Mouse (Mus musculus): ENCODE measurements around the gene E330021D16Rik. TPM values are rescaled to one million over a fixed set of nuclear protein-coding genes. Genes with fewer than 3 reads are reported as not detected.

The E330021D16Rik gene
- 0.27 and 0.45 TPM in 2 replicates for polyA plus RNA-seq (2015; fragmentation: Nextera tagmentation; extraction: Ambion mirVana)

DNA sequence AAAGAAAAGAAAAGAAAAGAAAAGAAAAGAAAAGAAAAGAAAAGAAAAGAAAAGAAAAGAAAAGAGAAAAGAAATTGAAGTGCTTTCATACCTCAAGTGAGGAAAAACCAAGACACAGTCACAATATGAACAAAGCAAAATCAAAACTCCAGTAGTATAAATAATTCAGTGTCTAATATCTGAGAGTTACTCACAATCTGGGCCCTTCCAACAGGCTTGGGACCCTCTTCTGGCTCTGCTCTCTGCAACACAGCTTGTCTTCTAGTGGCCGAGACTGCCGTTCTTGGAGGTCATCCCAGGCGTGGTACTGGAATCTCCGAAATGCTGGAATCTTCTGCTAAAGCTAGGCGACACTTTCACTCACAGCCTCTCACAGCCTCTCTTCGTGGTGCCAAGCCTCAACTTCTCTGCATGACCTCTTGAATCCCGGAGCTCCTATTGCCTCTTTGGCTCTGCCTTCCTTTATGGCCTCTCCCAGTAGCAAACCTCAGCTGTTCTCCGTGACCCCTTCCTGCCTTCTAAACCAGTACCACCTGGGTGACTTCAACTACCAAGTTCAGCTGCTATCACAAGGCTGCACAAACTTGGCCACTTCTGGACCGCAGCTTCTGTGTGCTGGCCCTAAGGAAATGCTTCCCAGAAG, at the start of gene E330021D16Rik:
Gene E330021D16Rik, minus strand, starts transcription at position 437 of the 643 bp plus-strand sequence.
- Histone ChIP-seq H3K36me3 (ENCODE audit: control insufficient read depth, insufficient read depth) (no peaks in the 10 kb centered on the region), H3K27ac (ENCODE audit: low read length) (no peak within 1 kb of the TSS), H3K27me3 (ENCODE audit: control insufficient read depth, insufficient read depth, low read depth, low read length) (no peaks in the 10 kb centered on the region), H3K9ac (ENCODE audit: low read depth, low read length) (no peak within 1 kb of the TSS), H3K4me2 (ENCODE audit: low read depth, low read length) (no peak within 1 kb of the TSS), H3K9me3 (replicated peaks; ENCODE audit: control insufficient read depth, low read length) (no peaks in the 10 kb centered on the region), H3K4me1 (ENCODE audit: control insufficient read depth, low read depth, low read length) (no peaks in the 10 kb centered on the region), H3K4me3 (ENCODE audit: low read depth, low read length) (no peak within 1 kb of the TSS)
- no peak for ATAC-seq (ENCODE audit: low read depth)
- 72% methylated on average over 9 of the region's 9 CpGs for WGBS (ENCODE audit: insufficient replicate concordance)

DNA sequence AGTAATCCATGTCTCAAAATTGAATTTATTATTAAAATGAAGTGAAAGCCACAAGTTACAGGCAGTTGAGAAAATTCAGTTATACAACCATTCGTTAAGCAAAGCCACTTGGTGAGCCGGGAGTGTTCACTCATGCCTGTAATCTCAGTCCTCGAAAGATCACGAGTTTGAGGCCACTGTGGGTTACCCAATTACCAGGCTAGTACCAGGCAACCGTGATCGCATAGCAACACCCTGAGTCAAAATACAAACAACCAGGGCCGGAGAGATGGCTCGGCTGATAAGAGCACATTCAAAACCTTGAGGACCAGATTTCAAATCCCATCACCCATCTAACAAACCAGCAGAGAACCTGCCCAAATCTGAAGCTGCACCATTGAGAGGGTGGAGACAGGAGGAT, 49.7 kb upstream of the E330021D16Rik start:
- Histone ChIP-seq H3K4me2 (ENCODE audit: low read depth, low read length) (no peak overlapping the region), H3K4me3 (ENCODE audit: low read depth, low read length) (no peak overlapping the region), H3K27me3 (ENCODE audit: control insufficient read depth, insufficient read depth, low read depth, low read length) (no peaks in the 10 kb centered on the region), H3K36me3 (ENCODE audit: control insufficient read depth, insufficient read depth) (no peaks in the 10 kb centered on the region), H3K9me3 (replicated peaks; ENCODE audit: control insufficient read depth, low read length) (no peaks in the 10 kb centered on the region), H3K9ac (ENCODE audit: low read depth, low read length) (no peak overlapping the region), H3K27ac (ENCODE audit: low read length) (peak overlapping the region; percentile 23; the same call in 1 of the 2 replicates), H3K4me1 (ENCODE audit: control insufficient read depth, low read depth, low read length) (peaks cover 55% of the 10 kb centered on the region)
- 60% methylated on average over 8 of the region's 8 CpGs for WGBS (ENCODE audit: insufficient replicate concordance)
- ATAC-seq (ENCODE audit: low read depth): no peak

DNA sequence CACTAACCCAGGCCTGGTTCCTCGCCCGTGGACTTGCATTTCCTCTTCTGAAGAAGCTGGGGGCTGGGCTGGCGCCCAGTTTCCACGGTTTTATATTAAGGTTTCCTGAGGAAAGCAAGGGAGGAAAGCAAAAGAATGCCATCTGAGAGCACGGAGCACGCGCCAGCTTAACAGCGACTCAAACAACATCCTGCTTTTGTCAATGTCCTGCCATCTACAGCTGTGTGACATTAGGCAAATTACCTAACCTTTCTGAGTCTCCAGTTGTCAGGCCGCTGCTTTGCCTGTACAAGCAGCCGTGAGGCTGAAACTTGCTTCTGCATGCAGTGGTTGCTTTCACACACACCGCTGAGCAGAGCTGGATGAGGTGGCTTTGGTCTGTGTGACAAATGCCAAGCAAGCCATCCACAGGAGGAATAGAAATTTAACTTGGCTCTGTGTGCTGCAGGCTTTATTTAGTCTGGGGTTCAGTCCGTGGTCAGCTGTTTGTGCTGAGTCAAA, 48.8 kb upstream of the E330021D16Rik start:
- H3K27ac ChIP-seq (ENCODE audit: low read length): peak overlapping the region; percentile 27; the same call in 1 of the 2 replicates
- H3K9ac ChIP-seq (ENCODE audit: low read depth, low read length): no peak overlapping the region
- H3K9me3 ChIP-seq (replicated peaks; ENCODE audit: control insufficient read depth, low read length): no peaks in the 10 kb centered on the region
- WGBS (ENCODE audit: insufficient replicate concordance): 28% methylated on average over 12 of the region's 12 CpGs
- peak overlapping the region; percentile 13; the same call in 1 of the 2 replicates for H3K4me2 ChIP-seq (ENCODE audit: low read depth, low read length)
- H3K36me3 ChIP-seq (ENCODE audit: control insufficient read depth, insufficient read depth): no peaks in the 10 kb centered on the region
- no peak for ATAC-seq (ENCODE audit: low read depth)
- H3K4me1 ChIP-seq (ENCODE audit: control insufficient read depth, low read depth, low read length): peaks cover 47% of the 10 kb centered on the region
- H3K27me3 ChIP-seq (ENCODE audit: control insufficient read depth, insufficient read depth, low read depth, low read length): no peaks in the 10 kb centered on the region
- H3K4me3 ChIP-seq (ENCODE audit: low read depth, low read length): no peak overlapping the region

DNA sequence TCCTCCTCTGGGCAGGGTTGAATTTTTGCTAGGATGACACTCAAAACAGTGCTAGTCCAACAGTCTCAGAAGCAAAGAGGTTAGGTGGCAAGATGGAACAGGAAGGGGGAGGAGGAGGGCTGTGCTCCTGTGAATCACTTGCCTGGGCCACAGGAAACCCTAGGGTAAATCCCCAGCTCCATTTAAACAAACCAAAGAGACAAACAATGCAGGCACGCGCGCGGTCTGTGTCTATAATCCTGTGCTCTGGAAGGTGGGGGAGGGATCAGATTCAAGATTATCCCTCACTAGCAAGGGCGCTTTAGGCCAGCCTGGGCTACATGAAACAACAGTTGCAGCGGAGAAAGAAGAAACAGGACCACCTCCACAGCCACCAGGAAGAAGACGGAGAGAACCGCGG, 48.1 kb upstream of the E330021D16Rik start:
- H3K9ac ChIP-seq (ENCODE audit: low read depth, low read length): no peak overlapping the region
- no peak overlapping the region; the same call in 1 of the 2 replicates for H3K27ac ChIP-seq (ENCODE audit: low read length)
- 30% methylated on average over 9 of the region's 9 CpGs for WGBS (ENCODE audit: insufficient replicate concordance)
- no peak overlapping the region for H3K4me2 ChIP-seq (ENCODE audit: low read depth, low read length)
- H3K36me3 ChIP-seq (ENCODE audit: control insufficient read depth, insufficient read depth): no peaks in the 10 kb centered on the region
- H3K9me3 ChIP-seq (replicated peaks; ENCODE audit: control insufficient read depth, low read length): no peaks in the 10 kb centered on the region
- no peak overlapping the region for H3K4me3 ChIP-seq (ENCODE audit: low read depth, low read length)
- H3K4me1 ChIP-seq (ENCODE audit: control insufficient read depth, low read depth, low read length): peaks cover 46% of the 10 kb centered on the region
- no peak for ATAC-seq (ENCODE audit: low read depth)
- H3K27me3 ChIP-seq (ENCODE audit: control insufficient read depth, insufficient read depth, low read depth, low read length): no peaks in the 10 kb centered on the region

DNA sequence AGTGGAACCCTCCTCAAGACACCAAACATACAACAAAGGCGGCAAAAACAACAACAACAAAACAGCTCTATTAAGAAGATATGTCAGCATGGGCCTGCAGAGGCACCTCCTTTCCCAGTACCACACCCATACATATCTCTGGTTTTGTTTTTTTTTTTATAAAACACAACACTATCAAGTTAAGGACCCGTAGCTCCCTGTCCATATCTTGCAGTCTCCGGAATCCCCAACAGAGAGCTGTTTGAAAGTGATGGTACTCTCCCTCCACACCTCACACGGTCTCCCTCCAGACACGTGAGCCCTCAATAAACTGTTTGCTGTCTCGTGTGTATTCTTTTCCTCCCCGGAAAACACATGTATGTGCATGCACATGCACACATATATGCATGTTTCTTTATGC, 43.8 kb upstream of the E330021D16Rik start:
- H3K9ac ChIP-seq (ENCODE audit: low read depth, low read length): no peak overlapping the region
- peak; percentile 35 for ATAC-seq (ENCODE audit: low read depth)
- no peak overlapping the region for H3K4me2 ChIP-seq (ENCODE audit: low read depth, low read length)
- peaks cover 14% of the 10 kb centered on the region for H3K4me1 ChIP-seq (ENCODE audit: control insufficient read depth, low read depth, low read length)
- H3K36me3 ChIP-seq (ENCODE audit: control insufficient read depth, insufficient read depth): no peaks in the 10 kb centered on the region
- H3K27me3 ChIP-seq (ENCODE audit: control insufficient read depth, insufficient read depth, low read depth, low read length): no peaks in the 10 kb centered on the region
- 52% methylated on average over 7 of the region's 7 CpGs for WGBS (ENCODE audit: insufficient replicate concordance)
- no peak overlapping the region for H3K27ac ChIP-seq (ENCODE audit: low read length)
- no peaks in the 10 kb centered on the region for H3K9me3 ChIP-seq (replicated peaks; ENCODE audit: control insufficient read depth, low read length)
- H3K4me3 ChIP-seq (ENCODE audit: low read depth, low read length): no peak overlapping the region

DNA sequence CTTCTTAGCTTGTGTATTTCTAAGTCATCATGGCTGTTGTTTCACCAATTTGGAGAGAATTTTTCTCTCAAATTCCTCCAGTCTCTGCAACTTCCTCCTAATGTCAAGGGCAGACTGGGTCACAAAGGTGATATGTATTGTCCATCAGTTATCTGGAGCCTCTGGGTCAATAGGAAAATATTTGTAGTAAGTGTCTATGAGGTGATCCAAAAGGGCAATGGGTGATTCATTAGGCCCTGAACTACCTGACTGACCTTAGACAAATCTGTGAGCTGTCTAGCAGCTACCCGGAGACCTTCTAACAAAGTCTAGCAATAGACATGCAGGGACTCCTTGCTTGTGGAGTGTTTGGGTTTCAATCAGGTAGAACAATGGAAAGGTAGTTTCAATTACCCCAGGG, 40.9 kb upstream of the E330021D16Rik start:
- no peaks in the 10 kb centered on the region for H3K9me3 ChIP-seq (replicated peaks; ENCODE audit: control insufficient read depth, low read length)
- H3K4me1 ChIP-seq (ENCODE audit: control insufficient read depth, low read depth, low read length): peaks cover 6% of the 10 kb centered on the region
- H3K4me2 ChIP-seq (ENCODE audit: low read depth, low read length): no peak overlapping the region
- no peaks in the 10 kb centered on the region for H3K27me3 ChIP-seq (ENCODE audit: control insufficient read depth, insufficient read depth, low read depth, low read length)
- no peak overlapping the region for H3K9ac ChIP-seq (ENCODE audit: low read depth, low read length)
- no peak overlapping the region for H3K4me3 ChIP-seq (ENCODE audit: low read depth, low read length)
- H3K36me3 ChIP-seq (ENCODE audit: control insufficient read depth, insufficient read depth): no peaks in the 10 kb centered on the region
- no peak for ATAC-seq (ENCODE audit: low read depth)
- WGBS (ENCODE audit: insufficient replicate concordance): 73% methylated on average over 1 of the region's 1 CpGs
- H3K27ac ChIP-seq (ENCODE audit: low read length): no peak overlapping the region

DNA sequence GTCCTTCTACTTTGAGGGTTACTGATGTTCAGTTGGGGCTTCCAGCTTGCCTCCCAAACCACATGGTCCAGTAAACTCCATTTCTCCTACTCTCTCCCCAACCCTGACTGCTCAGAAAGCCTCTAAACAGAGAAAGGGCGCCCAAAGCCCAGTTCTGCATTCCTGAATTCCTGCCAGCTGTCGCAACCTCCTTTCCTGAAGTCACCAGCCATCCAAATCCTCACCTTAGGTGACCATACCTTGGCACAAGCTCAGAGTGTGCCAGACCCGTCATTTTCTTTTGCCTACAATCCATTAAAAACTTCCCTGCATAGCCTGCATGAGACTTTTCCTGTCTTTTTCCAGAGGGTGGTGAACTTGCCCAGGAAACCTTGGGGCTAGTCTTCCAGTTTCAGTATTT, 40.3 kb upstream of the E330021D16Rik start:
- no peak for ATAC-seq (ENCODE audit: low read depth)
- H3K27me3 ChIP-seq (ENCODE audit: control insufficient read depth, insufficient read depth, low read depth, low read length): no peaks in the 10 kb centered on the region
- no peak overlapping the region for H3K27ac ChIP-seq (ENCODE audit: low read length)
- WGBS (ENCODE audit: insufficient replicate concordance): 69% methylated on average over 3 of the region's 3 CpGs
- no peak overlapping the region for H3K9ac ChIP-seq (ENCODE audit: low read depth, low read length)
- H3K9me3 ChIP-seq (replicated peaks; ENCODE audit: control insufficient read depth, low read length): no peaks in the 10 kb centered on the region
- no peak overlapping the region for H3K4me2 ChIP-seq (ENCODE audit: low read depth, low read length)
- H3K4me3 ChIP-seq (ENCODE audit: low read depth, low read length): no peak overlapping the region
- no peaks in the 10 kb centered on the region for H3K36me3 ChIP-seq (ENCODE audit: control insufficient read depth, insufficient read depth)
- peaks cover 6% of the 10 kb centered on the region for H3K4me1 ChIP-seq (ENCODE audit: control insufficient read depth, low read depth, low read length)

DNA sequence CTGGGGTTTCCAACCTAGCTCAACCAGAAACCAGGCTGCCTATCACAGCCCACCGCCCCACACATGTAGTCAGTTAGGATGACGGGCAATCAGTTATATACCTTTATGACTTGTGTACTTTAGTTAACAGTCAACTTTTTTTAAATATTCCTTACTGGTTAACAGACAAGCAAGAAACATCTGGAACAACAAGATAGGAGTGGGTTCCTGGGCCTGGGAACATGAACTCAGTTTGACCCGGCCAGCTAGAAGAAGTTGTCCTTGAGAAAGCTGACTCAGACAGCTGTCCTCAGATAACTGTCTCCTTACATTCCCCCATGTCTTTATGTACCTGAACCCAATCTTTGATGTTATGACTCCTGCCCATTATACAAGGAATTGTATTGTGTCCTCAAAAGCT, 37.3 kb upstream of the E330021D16Rik start:
- Histone ChIP-seq H3K4me3 (ENCODE audit: low read depth, low read length) (no peak overlapping the region), H3K9me3 (replicated peaks; ENCODE audit: control insufficient read depth, low read length) (no peaks in the 10 kb centered on the region), H3K9ac (ENCODE audit: low read depth, low read length) (no peak overlapping the region), H3K27ac (ENCODE audit: low read length) (no peak overlapping the region), H3K4me1 (ENCODE audit: control insufficient read depth, low read depth, low read length) (no peaks in the 10 kb centered on the region; the same call in 1 of the 2 replicates), H3K27me3 (ENCODE audit: control insufficient read depth, insufficient read depth, low read depth, low read length) (no peaks in the 10 kb centered on the region), H3K4me2 (ENCODE audit: low read depth, low read length) (no peak overlapping the region), H3K36me3 (ENCODE audit: control insufficient read depth, insufficient read depth) (no peaks in the 10 kb centered on the region)
- 42% methylated on average over 3 of the region's 3 CpGs for WGBS (ENCODE audit: insufficient replicate concordance)
- ATAC-seq (ENCODE audit: low read depth): no peak

DNA sequence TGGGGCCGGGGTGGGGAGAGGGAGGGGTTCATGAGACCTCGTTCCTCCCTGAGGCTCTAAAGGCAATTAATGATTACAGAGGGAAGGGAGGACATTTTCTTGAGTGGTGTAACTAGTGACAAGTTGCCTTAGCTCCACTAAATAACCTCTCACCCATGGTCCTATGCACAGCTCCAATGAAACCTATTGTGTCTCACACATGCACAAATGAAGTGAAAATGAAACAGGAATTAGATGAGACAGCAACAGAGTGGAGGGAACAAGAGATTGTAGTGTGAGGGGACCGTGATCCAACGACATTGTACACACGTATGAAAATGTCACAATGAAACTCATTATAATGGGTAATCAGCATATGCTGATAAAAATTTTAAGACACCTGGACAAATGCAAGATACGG, 35.5 kb upstream of the E330021D16Rik start:
- Histone ChIP-seq H3K4me2 (ENCODE audit: low read depth, low read length) (no peak overlapping the region), H3K27ac (ENCODE audit: low read length) (no peak overlapping the region), H3K36me3 (ENCODE audit: control insufficient read depth, insufficient read depth) (no peaks in the 10 kb centered on the region), H3K27me3 (ENCODE audit: control insufficient read depth, insufficient read depth, low read depth, low read length) (no peaks in the 10 kb centered on the region), H3K9me3 (replicated peaks; ENCODE audit: control insufficient read depth, low read length) (no peaks in the 10 kb centered on the region), H3K9ac (ENCODE audit: low read depth, low read length) (no peak overlapping the region), H3K4me1 (ENCODE audit: control insufficient read depth, low read depth, low read length) (no peaks in the 10 kb centered on the region; the same call in 1 of the 2 replicates), H3K4me3 (ENCODE audit: low read depth, low read length) (no peak overlapping the region)
- ATAC-seq (ENCODE audit: low read depth): no peak
- 76% methylated on average over 6 of the region's 6 CpGs for WGBS (ENCODE audit: insufficient replicate concordance)

Data from liver, embryonic 16.5 days (tissue).